Mouse (Mus musculus) layer of hippocampus, postnatal 14 days (tissue): ENCODE data around the gene Sfxn5. TPM values are rescaled to one million over a fixed set of nuclear protein-coding genes. Genes with fewer than 3 reads are reported as not detected.

Experiments
- DNase-seq, 2 experiments: peaks; one replicate each; pipeline ENCODE4 v3.0.0; 2021 to 2022; ENCODE audit warnings: low spot score in 2 of 2, mixed read lengths in 1 of 2
- long read RNA-seq, 2 experiments: library from polyadenylated mRNA; stranded (forward); transcript quantifications; one replicate each; pipeline ENCODE4 v2.0.0; 2021
- total RNA-seq, 2 experiments: library from RNA; stranded (reverse); gene quantifications; 2 replicates each; pipeline ENCODE4 v1.2.3; 2021

The Sfxn5 gene
- total RNA-seq = 100 to 1,000 TPM; 154 to 171 TPM
- long read RNA-seq, experiment 1, transcript Sfxn5-201 (14 exons, 3,656 nt) = major isoform, 48 of 62 reads
- long read RNA-seq, experiment 1, partial matches to known transcripts = 1 of 62 reads
- long read RNA-seq, experiment 1, other reads (novel, unspliced or antisense) = 10 of 62 reads
- long read RNA-seq, experiment 2, transcript Sfxn5-201 (14 exons, 3,656 nt) = major isoform, 49 of 69 reads
- long read RNA-seq, experiment 2, partial matches to known transcripts = 1 of 69 reads
- long read RNA-seq, experiment 2, other reads (novel, unspliced or antisense) = 17 of 69 reads

DNA sequence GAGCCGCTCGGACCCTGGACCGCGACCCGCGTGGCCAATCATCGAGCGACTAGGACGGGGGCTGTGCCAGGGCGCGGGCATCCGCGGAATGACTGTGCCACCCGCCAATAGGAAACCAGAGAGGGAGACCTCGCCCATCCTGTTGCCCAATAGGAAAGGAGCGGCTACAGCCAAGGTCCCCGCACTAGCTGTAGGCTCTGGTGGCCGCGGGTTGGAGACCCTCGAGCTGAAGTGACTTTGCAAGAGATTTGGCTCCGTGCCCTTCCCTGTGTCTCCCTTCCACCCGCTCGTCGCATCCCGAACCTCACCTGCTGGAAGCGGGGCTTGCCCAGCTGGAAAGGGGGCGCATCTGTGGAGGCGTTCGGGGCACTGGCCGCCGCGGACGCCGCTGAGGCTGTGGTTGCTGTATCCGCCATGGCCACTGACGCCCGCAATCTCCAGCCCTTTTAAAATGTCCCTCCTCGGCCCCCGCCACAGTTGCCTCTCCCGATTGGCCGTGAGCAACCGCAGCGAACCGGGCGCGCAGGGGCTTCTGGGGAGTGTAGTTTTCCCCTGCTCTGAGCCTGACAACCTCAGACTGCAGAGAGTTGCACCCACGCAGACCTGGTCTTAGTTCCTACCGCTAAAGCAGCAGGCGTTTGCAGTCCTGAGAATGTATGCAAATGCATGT lies at the start of gene Sfxn5:
TSS of gene Sfxn5 (minus strand) at position 423 of the 670 bp plus-strand sequence.
- peak; percentile 97 to 98 for DNase-seq

DNA sequence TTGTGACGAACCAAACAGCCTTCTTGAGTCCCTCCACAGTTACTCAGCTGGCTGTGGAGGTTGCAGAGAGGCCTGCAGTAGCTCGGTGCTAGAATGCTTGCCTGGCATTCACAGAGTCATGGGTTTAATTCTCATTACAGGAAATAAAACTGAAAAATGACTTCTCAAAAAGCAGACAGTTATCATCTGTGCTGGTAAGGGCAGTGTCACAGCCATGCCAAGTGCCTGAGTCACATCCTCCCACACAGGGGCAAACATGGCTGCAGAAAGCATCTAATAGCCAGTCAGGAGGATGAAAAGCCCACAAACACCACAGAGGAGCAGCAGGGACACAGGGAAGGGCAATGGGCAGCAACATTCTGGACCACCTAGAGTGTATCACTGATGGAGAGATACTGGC lies 49.6 kb upstream of the Sfxn5 start:
- no peak for DNase-seq

DNA sequence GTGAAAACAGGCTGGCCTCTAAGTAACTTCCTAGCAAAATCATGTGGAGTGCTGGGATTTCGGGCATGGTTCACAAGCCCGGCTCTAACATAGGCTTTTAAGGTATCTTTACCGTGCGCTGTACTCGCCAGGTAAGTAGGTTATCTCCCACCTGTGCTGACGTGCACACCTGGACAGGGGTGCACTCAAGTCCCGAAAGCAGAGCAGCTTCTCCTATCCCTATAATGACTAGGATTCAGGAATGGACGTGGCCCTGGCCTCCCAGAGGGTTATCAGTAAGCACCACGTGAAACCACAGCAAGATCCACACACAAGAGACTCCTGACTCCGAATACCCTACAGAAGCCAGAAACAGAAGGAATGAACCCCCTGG lies 48.4 kb upstream of the Sfxn5 start:
- DNase-seq = no peak

DNA sequence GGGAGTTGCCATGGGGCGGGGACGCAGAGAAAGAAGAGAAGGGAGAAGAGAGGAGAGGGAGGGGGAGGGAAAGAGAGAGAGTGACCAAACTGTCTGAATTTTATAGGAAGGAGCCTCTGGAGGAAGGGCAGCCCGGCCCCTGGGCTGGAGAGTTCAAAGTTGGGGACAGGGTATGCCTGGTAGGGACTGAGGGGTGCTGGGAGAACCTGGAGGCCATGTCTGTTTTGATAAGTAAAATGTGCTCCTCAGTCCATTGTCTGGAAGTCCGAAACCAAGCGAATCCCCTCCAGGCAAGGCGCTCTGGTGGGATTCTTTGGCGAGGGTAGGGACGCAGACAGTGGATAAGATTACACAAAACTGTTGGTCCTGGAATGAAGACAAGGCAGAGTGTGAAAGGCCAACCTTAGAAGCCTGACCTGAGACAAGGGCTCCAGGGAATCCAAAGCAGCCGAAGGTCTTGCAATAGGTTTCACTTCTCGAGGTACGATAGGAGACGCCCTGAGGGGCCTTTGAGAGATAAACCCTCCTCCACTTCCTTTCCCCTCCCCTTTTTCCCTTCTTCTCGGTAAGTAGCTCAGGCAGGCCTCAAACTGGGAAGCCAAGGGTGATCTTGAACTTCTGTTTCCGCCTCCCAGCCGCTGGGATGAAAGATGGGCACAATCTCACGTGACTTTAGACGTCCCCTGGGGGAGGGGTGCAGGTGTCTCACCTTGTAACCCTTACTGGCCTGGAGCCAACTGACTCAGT lies 47.9 kb upstream of the Sfxn5 start:
- no peak for DNase-seq

DNA sequence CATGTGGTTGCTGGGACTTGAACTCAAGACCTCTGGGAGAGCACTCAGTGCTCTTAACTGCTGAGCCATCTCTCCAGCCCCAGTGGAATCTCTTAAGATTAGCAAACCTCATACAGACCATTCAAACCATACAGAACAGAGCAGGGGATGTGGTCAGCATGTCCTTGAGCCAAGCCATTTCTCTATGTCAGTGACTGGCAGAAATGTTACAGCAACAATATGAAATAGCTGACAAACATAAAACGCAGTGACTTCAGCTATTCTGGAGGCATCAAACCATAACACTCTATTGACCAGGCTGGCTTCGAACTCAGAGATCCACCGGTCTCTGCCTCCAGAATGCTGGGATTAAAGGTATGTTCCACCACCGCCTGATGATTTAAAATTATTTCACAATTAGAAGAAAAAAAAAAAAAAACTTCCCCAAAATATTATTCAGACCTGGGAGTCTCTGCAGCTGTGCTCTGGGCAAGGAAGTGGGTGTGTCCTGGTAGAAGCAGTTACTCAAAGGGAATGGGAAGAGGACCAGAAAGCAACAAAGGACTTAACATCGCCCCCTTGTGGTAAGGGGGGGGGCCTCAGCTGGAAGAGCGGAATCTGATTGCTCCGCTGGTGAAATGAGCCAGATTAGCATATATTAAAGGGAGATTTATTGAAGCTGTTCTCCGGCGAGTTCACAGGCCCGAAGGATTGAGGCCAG lies 47.1 kb upstream of the Sfxn5 start:
- DNase-seq = peak; percentile 63 to 80

DNA sequence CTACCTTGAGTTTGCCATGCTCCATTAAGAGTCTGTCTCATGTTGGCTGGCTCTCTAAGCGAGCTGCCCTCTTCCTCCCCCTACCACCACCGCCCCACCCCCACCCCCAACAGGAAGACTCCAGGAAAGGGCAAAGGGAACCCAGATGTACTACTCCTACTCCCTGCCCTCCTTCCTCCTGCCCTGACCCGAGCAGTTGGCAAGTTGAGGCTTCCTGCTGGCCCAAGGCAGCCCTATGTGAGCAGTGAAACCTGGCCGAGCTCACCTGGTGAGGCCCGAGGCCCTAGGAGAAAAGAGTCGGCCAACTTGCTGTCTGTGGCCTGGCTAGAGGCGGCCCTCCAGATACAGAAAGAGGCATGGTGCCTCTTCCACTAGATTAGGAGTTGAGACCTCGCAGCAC lies 45.4 kb upstream of the Sfxn5 start:
- DNase-seq = no peak

DNA sequence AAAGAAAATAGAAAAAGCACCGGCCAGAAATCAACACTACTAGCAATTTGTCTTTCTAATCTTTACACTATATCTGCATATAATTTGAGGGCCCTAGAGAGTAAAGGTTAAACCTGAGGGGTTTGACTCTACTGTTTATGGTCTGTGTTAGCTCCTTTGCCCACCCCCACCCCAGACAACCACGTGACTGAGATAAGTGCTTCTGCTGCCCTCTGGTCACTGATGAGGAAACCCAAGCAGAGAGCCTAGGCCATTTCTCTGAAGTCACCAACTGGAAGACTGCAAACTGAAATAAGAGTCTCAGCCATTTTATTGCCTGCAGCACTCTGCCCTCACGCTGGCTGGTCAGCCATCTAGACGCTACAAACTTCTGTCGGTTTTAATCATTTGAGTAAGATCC lies 44.7 kb upstream of the Sfxn5 start:
- DNase-seq = no peak

DNA sequence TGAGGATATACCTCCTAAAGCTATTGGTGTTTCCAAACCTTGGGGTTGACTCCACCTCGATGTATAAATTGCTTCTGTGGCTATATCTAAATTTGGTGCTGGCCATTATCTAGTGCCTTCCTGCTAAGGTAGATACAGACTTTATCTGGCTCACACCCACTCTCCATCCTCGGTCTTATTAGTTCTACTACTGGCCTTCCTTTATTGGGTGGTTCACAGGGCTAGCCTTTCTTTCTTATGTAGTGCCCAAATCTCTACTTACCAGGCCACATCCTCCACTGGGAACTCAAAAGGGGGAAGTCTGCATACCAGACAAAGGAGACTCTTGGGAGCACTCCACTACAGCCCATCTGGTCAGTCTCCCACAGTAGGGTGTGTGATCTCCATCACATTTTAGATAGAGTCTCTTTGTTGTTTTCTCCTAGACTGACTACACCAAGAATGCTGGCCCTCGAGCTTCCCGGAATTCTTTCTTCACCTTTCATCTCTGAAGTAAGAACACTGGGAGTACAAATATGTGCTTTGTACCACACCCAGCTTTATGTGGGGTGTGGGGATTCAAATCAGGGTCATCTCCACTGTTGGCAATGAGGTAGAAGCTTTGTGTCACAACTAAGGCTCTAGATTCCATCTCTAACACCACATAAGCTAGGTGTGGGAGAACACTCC lies 44.0 kb upstream of the Sfxn5 start:
- no peak for DNase-seq

DNA sequence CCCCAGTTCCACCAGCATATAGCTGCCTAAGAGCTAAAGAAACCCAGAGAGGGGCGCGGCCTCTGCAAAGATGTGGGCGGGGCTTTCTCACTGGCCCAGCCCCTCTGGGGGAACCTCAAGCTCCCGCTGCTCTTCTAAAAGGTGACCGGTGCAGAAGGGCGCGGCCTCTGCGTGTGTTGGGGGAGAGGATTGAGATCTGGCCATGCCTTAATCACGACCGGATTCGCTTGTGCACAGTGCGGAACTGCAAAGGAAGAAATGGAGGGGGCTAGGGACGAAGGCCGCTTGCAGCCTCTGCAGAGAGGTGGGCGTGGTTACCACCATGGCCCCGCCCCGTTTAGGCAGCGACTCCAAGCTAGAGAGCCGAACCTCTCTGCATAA lies 41.5 kb upstream of the Sfxn5 start:
- peak; percentile 94 to 95 for DNase-seq

DNA sequence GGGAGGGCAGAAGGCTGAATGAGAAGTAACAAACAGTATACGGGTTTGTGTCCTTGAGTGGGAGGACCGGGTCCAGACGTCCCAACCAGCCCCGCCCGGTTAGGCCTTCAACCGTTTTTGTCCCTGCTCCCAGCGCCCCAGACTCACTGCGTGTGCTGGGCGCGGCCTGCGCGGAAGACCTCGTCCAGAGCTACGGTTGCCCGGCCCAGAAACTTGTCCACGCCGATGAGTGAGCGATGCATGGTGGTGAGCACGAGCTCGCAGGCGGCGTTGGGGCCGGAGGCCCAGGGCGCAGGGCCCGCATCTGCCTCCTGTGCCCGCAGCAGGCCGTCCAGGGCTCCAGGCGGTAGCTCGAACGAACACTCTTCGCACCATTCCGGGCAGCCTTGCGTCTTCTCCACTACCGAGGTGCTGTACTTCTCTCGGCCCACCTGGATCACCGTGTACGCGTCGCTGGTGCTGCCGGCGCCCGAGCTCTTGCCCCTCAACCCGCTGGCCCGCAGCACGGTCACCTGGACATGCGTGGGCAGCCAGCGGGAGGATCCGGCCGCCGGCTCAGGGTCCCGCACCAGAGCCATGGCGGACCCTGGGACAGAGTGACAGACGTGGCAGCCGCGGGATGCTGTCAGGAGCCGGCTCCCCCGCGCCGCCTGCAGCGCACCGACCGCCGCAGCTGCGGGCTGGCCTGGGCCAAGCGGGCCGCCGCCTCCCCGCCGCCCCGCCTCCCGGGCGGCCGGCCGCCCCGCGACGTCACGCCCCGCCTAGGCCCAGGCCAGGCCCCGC lies 40.9 kb upstream of the Sfxn5 start, which contains the start of gene Rab11fip5:
TSS of gene Rab11fip5 (minus strand) at position 684 of the 783 bp plus-strand sequence.
- peak in 1 of 2 experiments; percentile 52 for DNase-seq

DNA sequence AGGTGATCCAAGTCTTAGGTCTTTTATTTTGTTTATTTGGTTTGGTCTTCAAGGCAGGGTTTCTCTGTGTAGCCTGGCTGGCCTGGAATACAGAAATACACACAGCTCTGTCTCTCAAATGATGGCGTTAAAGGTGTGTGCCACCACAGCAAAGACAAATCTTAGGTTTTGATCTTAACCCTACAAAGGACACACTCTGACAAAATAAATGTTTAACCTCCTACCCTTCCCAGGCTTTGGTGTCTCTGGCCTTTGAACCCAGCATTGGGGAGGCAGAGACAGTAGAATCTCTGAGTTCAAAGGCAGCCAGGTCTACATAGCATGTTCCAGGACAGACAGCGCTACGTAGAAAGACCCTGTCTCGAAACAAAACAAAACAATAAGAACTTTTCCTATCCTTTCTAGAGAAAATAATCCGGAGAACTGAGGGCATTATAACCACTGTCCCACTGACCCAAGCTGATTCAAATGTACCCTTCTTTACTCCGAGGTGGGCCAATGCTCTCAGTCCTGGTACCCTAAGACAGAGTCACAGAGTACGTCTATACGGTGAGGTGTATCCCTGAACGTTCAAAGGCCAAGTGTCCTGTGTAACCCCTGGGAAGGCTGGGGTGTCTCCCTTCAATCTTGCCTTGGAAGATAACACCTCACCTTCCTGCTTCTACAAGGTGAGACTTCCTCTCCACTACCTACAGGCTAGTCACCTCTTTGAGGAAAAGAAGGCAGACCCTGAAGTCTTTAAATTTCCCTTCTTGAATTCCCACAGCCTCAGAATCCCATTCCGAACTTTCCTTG lies 40.0 kb upstream of the Sfxn5 start:
- no peak for DNase-seq

DNA sequence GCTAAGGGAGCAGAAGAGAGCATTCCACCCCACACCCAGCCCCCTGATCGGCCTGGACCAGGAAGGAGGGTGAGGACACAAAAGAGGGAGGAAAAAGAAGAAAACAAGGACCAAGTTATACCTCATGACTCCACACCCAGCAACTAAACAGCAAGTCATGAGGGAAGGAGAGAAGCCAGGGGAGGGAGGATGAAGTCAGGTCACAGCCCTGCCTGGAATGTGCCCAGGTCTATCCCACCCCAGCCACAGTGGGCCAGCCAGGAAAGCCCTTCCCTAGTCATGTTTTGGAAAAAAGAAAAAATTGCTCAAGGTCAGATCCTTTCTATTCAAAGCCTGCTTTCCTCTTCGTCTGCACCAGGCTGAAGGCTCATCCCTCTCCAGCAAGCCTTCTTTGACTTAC lies 39.3 kb upstream of the Sfxn5 start:
- DNase-seq = no peak

DNA sequence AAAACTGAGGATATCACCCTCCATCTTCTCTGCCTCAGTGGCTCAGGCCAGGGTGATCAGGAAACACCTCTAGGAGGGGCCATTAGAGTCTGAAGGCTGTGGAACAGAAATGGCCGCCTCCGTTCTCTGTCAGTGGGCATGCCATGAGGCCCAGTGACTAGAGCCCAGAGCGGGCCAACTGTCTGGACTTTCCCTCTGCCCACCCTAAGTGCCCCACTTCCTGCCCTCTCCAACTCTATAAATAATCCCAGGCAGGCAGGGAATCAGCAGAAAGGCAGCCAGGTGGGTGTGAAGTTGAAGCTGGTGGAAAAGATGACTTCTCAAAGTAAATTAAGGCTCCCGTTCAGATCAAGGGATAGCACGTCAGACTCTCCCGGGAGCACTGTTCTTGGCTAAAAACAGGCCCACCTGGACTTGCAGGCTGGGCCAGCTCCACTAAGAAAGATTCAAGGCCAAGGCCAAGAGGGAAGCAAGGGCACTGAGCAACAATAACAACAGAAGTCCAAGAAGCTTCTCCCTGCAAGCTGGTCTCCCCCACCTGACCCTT lies 38.7 kb upstream of the Sfxn5 start:
- no peak for DNase-seq

DNA sequence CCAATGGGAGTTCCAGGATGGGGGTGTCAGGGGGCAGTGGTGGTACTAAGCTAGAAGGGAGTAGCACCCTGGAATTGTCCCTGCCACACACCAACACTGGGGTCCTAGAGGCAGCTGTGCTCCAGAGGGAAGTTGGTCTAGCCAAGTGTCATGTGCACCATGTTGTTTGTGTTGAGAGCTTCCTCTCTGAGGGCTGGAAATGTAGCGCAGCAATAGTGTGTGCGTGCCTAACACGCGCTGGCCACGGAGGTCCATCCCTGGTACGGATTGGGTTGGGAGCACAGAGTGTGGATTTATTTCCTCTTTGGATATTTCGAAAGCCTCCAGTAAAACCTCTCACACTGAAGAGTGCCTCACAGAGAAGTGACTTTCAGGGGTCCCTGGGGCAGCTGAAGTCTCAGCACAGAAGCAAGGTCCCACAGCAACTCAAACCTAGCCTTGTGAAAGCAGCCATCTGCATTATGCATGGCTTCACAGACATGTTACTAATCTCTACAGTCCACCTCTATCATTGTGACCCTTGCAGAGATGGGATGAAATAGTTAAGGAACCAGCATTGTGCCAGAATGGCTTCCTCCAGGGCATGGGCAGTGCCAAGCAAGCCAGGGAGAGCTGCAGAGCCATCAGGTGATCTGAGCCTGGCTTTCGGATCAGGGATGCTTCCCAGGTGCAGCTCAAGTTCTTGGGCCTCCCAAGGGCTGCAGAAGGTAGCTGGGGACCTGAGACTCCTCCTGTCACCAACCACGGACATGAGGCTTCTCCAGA lies 37.6 kb upstream of the Sfxn5 start:
- no peak for DNase-seq

DNA sequence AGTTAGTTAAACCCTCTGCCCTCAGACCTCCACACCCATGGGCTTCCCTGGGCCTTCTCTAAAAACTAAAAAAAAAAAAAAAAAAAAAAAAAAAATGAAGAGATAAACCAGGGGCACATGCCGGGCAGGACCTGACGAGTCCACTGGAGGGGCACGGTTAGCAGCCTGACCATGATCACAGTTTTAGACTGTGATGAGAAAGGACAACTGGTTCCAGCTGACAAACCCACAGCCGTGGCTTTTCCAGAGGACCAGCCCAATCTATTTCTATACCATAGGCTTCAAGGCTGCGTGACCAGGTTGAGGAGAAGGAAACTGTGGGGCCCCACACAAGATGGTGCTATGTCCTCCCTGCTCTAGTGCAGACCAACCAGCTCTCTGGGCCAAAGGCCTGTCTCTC lies 36.8 kb upstream of the Sfxn5 start:
- DNase-seq = no peak

DNA sequence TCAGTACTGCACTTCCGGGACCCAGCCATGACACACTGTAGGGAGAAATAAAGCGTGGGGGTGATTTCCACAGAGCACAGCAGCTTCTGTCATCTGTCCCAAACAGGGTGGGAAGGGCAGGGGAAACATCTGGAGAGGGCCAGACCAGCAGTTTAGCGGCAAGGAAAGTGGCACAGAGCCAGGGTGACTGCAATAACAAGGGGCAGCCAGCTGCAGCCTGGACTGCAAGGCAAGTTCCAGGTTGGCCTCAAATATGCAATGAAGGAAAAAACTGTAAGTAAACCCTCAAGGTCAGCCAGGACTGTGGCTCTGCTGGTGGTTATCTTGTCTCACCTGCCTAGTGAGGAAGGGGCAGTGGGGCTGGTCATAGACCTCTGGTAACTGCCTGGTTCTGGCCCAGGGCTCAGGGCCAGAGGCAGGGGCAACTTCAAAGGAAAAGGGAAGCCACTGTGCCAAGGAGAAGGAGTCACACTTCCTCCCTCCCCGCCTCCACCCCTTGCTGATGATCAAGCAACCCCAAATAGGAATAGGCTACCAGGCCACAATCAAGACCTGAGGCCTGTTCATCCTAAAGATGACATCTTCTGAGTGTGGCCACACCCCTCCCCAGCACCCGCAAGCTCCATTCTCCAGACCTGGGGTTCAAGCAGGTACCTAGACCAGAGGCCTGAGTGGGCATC lies 36.1 kb upstream of the Sfxn5 start:
- no peak for DNase-seq

DNA sequence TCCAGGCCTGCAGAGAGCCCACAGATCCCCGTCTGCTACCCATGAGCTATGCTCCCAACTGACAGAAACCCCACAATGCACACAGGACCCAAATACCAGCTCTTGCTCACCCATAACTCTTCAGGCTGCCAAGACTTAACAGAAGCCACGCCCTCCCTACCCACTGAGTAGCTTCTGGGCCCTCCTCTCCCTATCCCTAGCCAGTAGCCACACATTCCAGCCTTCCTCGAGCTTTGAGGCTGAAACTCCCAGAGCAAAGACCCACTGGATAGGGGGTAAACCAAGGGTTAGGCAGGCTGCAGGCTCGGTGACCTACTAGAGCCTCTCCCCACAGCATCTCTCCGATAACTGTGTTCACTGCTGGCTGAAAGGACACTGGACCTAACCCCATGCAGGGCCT lies 35.5 kb upstream of the Sfxn5 start:
- DNase-seq = no peak

DNA sequence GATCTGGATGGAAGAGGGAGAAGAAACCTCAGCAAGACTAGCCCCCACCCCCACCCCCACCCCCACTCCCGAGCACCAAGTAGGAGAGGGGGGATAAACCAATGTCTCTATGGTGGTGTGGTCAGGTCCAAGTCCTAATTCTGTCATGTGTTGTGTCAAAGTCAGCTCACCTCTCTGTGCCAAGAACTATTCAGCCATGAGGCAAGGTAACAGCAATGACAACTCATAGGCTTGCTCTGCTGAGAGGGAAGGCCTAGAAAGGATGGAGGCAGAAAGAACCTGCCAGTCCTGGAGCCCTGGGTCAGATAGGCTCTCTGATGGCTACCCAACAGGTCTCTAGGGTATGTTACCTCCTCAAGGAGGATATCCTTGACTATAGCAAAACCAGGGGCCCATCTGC lies 34.9 kb upstream of the Sfxn5 start:
- no peak for DNase-seq
